Mouse (Mus musculus): ENCODE data around the gene Tnik. TPM values are rescaled to one million over a fixed set of nuclear protein-coding genes. Genes with fewer than 3 reads are reported as not detected.
A peak's percentile ranks its signal among the peaks of the same experiment; 100 is the strongest.

Tnik gene
- polyA plus RNA-seq, 1 experiment: 13.8 TPM

- Histone ChIP-seq H3K36me3 (replicated peaks; ENCODE audit: low read length) (peaks cover 35% of the 10 kb centered on the region), H3K4me1 (peaks cover 67% of the 10 kb centered on the region)
Measured at GRCm38 (mm10) chr3:28343661-28344060, 80.6 kb downstream of the Tnik start.

GRCm38 (mm10) chr3:28345446-28345845 lies 82.4 kb downstream of the Tnik start:
- Histone ChIP-seq H3K27me3 (replicated peaks) (no peaks in the 10 kb centered on the region), H3K4me1 (peaks cover 59% of the 10 kb centered on the region), H3K4me3 (replicated peaks) (no peak overlapping the region), H3K9me3 (no peaks in the 10 kb centered on the region), H3K36me3 (replicated peaks; ENCODE audit: low read length) (peaks cover 41% of the 10 kb centered on the region)
- TF ChIP-seq FLI1 (IDR thresholded peaks at IDR 0.05; ENCODE audit: low read length) (no peak), GATA1 (IDR thresholded peaks at IDR 0.05; ENCODE audit: borderline replicate concordance, low read length) (no peak)

More at GRCm38 (mm10) chr3:28343661-28344060, 80.6 kb downstream of the Tnik start:
- Histone ChIP-seq H3K27me3 (replicated peaks) (no peaks in the 10 kb centered on the region), H3K9me3 (no peaks in the 10 kb centered on the region), H3K4me3 (replicated peaks) (no peak overlapping the region)
- no peak for TF ChIP-seq GATA1 (IDR thresholded peaks at IDR 0.05; ENCODE audit: borderline replicate concordance, low read length)
- TF ChIP-seq FLI1 (IDR thresholded peaks at IDR 0.05; ENCODE audit: low read length): no peak

- Histone ChIP-seq H3K9me3 (no peaks in the 10 kb centered on the region), H3K27me3 (replicated peaks) (no peaks in the 10 kb centered on the region), H3K4me1 (peaks cover 54% of the 10 kb centered on the region), H3K36me3 (replicated peaks; ENCODE audit: low read length) (peaks cover 43% of the 10 kb centered on the region), H3K4me3 (replicated peaks) (no peak overlapping the region)
- TF ChIP-seq GATA1 (IDR thresholded peaks at IDR 0.05; ENCODE audit: borderline replicate concordance, low read length) (no peak), FLI1 (IDR thresholded peaks at IDR 0.05; ENCODE audit: low read length) (no peak)
Measured at GRCm38 (mm10) chr3:28345961-28346360, 82.9 kb downstream of the Tnik start.

- H3K4me3 ChIP-seq (replicated peaks): no peak overlapping the region
- no peaks in the 10 kb centered on the region for H3K27me3 ChIP-seq (replicated peaks)
- no peaks in the 10 kb centered on the region for H3K9me3 ChIP-seq
- H3K36me3 ChIP-seq (replicated peaks; ENCODE audit: low read length): peaks cover 40% of the 10 kb centered on the region
- TF ChIP-seq FLI1 (IDR thresholded peaks at IDR 0.05; ENCODE audit: low read length) (no peak), GATA1 (IDR thresholded peaks at IDR 0.05; ENCODE audit: borderline replicate concordance, low read length) (no peak)
- H3K4me1 ChIP-seq: peaks cover 49% of the 10 kb centered on the region
Measured at GRCm38 (mm10) chr3:28346476-28346875, 83.5 kb downstream of the Tnik start.

- Histone ChIP-seq H3K27me3 (replicated peaks) (no peaks in the 10 kb centered on the region), H3K4me1 (peaks cover 52% of the 10 kb centered on the region), H3K4me3 (replicated peaks) (no peak overlapping the region), H3K9me3 (no peaks in the 10 kb centered on the region), H3K36me3 (replicated peaks; ENCODE audit: low read length) (peaks cover 51% of the 10 kb centered on the region)
- TF ChIP-seq GATA1 (IDR thresholded peaks at IDR 0.05; ENCODE audit: borderline replicate concordance, low read length) (no peak), FLI1 (IDR thresholded peaks at IDR 0.05; ENCODE audit: low read length) (no peak)
Measured at GRCm38 (mm10) chr3:28348746-28349145, 85.7 kb downstream of the Tnik start.

GRCm38 (mm10) chr3:28350147-28350801 lies 87.3 kb downstream of the Tnik start:
- Histone ChIP-seq H3K27me3 (replicated peaks) (no peaks in the 10 kb centered on the region), H3K9me3 (no peaks in the 10 kb centered on the region), H3K4me3 (replicated peaks) (no peak overlapping the region), H3K36me3 (replicated peaks; ENCODE audit: low read length) (peaks cover 66% of the 10 kb centered on the region), H3K4me1 (peaks cover 51% of the 10 kb centered on the region)
- TF ChIP-seq GATA1 (IDR thresholded peaks at IDR 0.05; ENCODE audit: borderline replicate concordance, low read length) (no peak), FLI1 (IDR thresholded peaks at IDR 0.05; ENCODE audit: low read length) (no peak)

- H3K9me3 ChIP-seq: peaks cover 8% of the 10 kb centered on the region; the same call in 1 of the 2 replicates
- no peak for TF ChIP-seq GATA1 (IDR thresholded peaks at IDR 0.05; ENCODE audit: borderline replicate concordance, low read length)
- no peak for TF ChIP-seq FLI1 (IDR thresholded peaks at IDR 0.05; ENCODE audit: low read length)
Measured at GRCm38 (mm10) chr3:28358391-28358790, 95.4 kb downstream of the Tnik start.

GRCm38 (mm10) chr3:28359138-28359537 lies 96.1 kb downstream of the Tnik start:
- Histone ChIP-seq H3K4me3 (replicated peaks) (peak overlapping the region; percentile 2), H3K4me1 (peaks cover 81% of the 10 kb centered on the region), H3K27me3 (replicated peaks) (no peaks in the 10 kb centered on the region), H3K9me3 (peaks cover 8% of the 10 kb centered on the region; the same call in 1 of the 2 replicates), H3K36me3 (replicated peaks; ENCODE audit: low read length) (peaks cover 80% of the 10 kb centered on the region)
- TF ChIP-seq GATA1 (IDR thresholded peaks at IDR 0.05; ENCODE audit: borderline replicate concordance, low read length) (no peak), FLI1 (IDR thresholded peaks at IDR 0.05; ENCODE audit: low read length) (no peak)

More at GRCm38 (mm10) chr3:28358391-28358790, 95.4 kb downstream of the Tnik start:
- Histone ChIP-seq H3K36me3 (replicated peaks; ENCODE audit: low read length) (peaks cover 79% of the 10 kb centered on the region), H3K27me3 (replicated peaks) (no peaks in the 10 kb centered on the region), H3K4me3 (replicated peaks) (no peak overlapping the region), H3K4me1 (peaks cover 79% of the 10 kb centered on the region)

- H3K4me3 ChIP-seq (replicated peaks): no peak overlapping the region
- H3K36me3 ChIP-seq (replicated peaks; ENCODE audit: low read length): peaks cover 74% of the 10 kb centered on the region
- H3K9me3 ChIP-seq: peaks cover 8% of the 10 kb centered on the region; the same call in 1 of the 2 replicates
- H3K4me1 ChIP-seq: peaks cover 82% of the 10 kb centered on the region
- no peaks in the 10 kb centered on the region for H3K27me3 ChIP-seq (replicated peaks)
- no peak for TF ChIP-seq FLI1 (IDR thresholded peaks at IDR 0.05; ENCODE audit: low read length)
- TF ChIP-seq GATA1 (IDR thresholded peaks at IDR 0.05; ENCODE audit: borderline replicate concordance, low read length): no peak
Measured at GRCm38 (mm10) chr3:28361056-28361455, 98.0 kb downstream of the Tnik start.

GRCm38 (mm10) chr3:28363441-28364125 lies 100.6 kb downstream of the Tnik start:
- H3K36me3 ChIP-seq (replicated peaks; ENCODE audit: low read length): peaks cover 75% of the 10 kb centered on the region
- H3K4me1 ChIP-seq: peaks cover 77% of the 10 kb centered on the region
- H3K4me3 ChIP-seq (replicated peaks): peak overlapping the region; percentile 28
- peaks cover 8% of the 10 kb centered on the region; the same call in 1 of the 2 replicates for H3K9me3 ChIP-seq
- no peaks in the 10 kb centered on the region for H3K27me3 ChIP-seq (replicated peaks)
- TF ChIP-seq FLI1 (IDR thresholded peaks at IDR 0.05; ENCODE audit: low read length) (no peak), GATA1 (IDR thresholded peaks at IDR 0.05; ENCODE audit: borderline replicate concordance, low read length) (no peak)
